Mouse (Mus musculus): ENCODE results near the gene Dync1li1. TPM values are rescaled to one million over a fixed set of nuclear protein-coding genes. Genes with fewer than 3 reads are reported as not detected.
A peak's percentile ranks its signal among the peaks of the same experiment; 100 is the strongest.

The Dync1li1 gene
- polyA plus RNA-seq (2012; fragmentation: generic; extraction: Trizol) = 41.1 TPM
- long read RNA-seq, experiment 1, transcript Dync1li1-201 (13 exons, 2,601 nt) = major isoform, 48 of 84 reads
- long read RNA-seq, experiment 1, partial matches to known transcripts = 30 of 84 reads
- long read RNA-seq, experiment 1, other reads (novel, unspliced or antisense) = 5 of 84 reads
- long read RNA-seq, experiment 2, transcript Dync1li1-201 (13 exons, 2,601 nt) = major isoform, 593 of 639 reads
- long read RNA-seq, experiment 2, partial matches to known transcripts = 5 of 639 reads
- long read RNA-seq, experiment 2, other reads (novel, unspliced or antisense) = 41 of 639 reads

DNA sequence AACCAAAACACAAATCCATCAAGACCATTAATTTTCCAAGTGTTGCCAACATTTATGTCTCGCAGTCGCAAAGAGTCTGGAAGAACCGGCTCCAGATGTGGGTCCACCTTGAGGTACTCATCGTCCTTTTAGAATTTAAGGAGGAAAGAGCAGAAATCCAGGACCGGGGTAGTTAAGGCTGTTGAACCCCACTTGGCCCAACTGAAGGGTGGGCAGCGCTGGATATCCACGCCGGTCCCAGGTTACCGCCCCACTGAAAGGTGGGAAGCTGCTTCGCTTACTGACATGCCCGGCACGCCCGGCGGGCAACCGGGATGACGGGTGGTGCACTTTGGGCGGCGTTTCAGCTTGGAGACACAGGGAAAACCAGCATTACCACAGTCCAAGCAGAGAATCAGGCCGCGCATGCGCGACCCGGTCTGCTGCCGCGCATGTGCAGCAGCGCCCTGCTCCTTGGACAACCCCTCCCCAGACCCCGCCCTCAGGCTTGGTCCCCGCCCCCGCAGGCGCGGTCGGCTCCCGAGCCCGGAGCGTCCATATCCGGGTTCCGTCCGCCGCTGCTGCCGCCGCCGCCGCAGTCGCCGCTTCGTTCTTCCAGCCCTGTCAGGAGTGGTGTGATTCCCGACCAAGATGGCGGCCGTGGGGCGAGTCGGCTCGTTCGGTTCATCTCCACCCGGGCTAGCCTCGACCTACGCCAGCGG, at the start of gene Dync1li1:
Dync1li1 (plus strand) TSS at position 539 of the 701 bp plus-strand sequence.
- TF ChIP-seq FOSL1 (IDR thresholded peaks at IDR 0.05; ENCODE audit: insufficient read depth, low read length, poor library complexity, severe bottlenecking) (no peak), USF1 (IDR thresholded peaks at IDR 0.05; ENCODE audit: low read depth) (no peak), MAX (IDR thresholded peaks at IDR 0.05) (no peak), CEBPB (IDR thresholded peaks at IDR 0.05; ENCODE audit: low read depth) (no peak), MYOG (IDR thresholded peaks at IDR 0.05; ENCODE audit: control insufficient read depth, extremely low read depth, insufficient read length) (no peak), MYOD1 (IDR thresholded peaks at IDR 0.05; ENCODE audit: control insufficient read depth, insufficient read length, low read depth) (no peak), CTCF (IDR thresholded peaks at IDR 0.05; ENCODE audit: control insufficient read depth, insufficient read depth, insufficient read length) (no peak)
- H3K79me2 ChIP-seq (ENCODE audit: control insufficient read depth, insufficient read depth) = peaks cover 42% of the 10 kb centered on the region
- peak within 1 kb of the TSS; percentile 87 for H3K4me3 ChIP-seq (ENCODE audit: insufficient read depth, poor library complexity, severe bottlenecking)
- H3ac ChIP-seq (ENCODE audit: control insufficient read depth, insufficient read length, low read depth) = peak within 1 kb of the TSS; percentile 89
- peaks cover 29% of the 10 kb centered on the region for H3K79me3 ChIP-seq (ENCODE audit: low read depth)
- H3K36me3 ChIP-seq (ENCODE audit: control insufficient read depth, insufficient read depth) = peaks cover 16% of the 10 kb centered on the region
- H3K27me3 ChIP-seq (ENCODE audit: control insufficient read depth, insufficient read depth, insufficient read length) = no peaks in the 10 kb centered on the region

DNA sequence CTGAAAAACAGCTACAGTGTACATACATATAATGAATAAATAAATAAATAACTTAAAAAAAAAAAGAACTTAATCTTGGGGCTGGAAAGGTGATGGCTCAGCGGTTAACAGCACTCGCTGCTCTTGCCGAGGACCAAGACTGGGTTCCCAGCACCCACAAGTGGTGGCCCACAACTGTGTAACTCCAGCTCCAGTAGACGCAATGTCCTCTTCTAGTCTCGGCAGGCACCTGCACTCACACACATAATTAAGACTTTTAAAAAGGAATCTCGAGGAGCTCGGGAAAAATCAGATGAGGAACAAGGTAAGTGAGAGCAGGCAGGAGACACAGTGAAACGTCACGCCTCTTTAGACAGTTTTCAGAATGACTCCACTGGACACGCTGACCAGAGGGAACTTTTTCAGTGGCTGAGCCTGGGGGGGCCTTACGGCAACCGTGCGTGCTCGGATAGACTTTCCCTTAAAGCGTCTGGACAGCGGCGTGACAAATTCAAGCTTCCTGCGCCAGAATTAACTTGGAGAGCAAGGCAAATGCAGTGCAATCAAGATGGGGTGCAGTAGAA, 49.3 kb upstream of the Dync1li1 start:
- Histone ChIP-seq H3ac (ENCODE audit: control insufficient read depth, insufficient read length, low read depth) (peak overlapping the region; percentile 70), H3K4me3 (ENCODE audit: insufficient read depth, poor library complexity, severe bottlenecking) (peak overlapping the region; percentile 74), H3K36me3 (ENCODE audit: control insufficient read depth, insufficient read depth) (no peaks in the 10 kb centered on the region), H3K79me3 (ENCODE audit: low read depth) (peaks cover 45% of the 10 kb centered on the region), H3K27me3 (ENCODE audit: control insufficient read depth, insufficient read depth, insufficient read length) (no peaks in the 10 kb centered on the region), H3K79me2 (ENCODE audit: control insufficient read depth, insufficient read depth) (peaks cover 56% of the 10 kb centered on the region)
- TF ChIP-seq MYOD1 (IDR thresholded peaks at IDR 0.05; ENCODE audit: control insufficient read depth, insufficient read length, low read depth) = no peak
- TF ChIP-seq MYOG (IDR thresholded peaks at IDR 0.05; ENCODE audit: control insufficient read depth, extremely low read depth, insufficient read length) = no peak
- no peak for TF ChIP-seq MAX (IDR thresholded peaks at IDR 0.05)
- no peak for TF ChIP-seq CEBPB (IDR thresholded peaks at IDR 0.05; ENCODE audit: low read depth)
- no peak for TF ChIP-seq CTCF (IDR thresholded peaks at IDR 0.05; ENCODE audit: control insufficient read depth, insufficient read depth, insufficient read length)
- TF ChIP-seq FOSL1 (IDR thresholded peaks at IDR 0.05; ENCODE audit: insufficient read depth, low read length, poor library complexity, severe bottlenecking) = no peak
- TF ChIP-seq USF1 (IDR thresholded peaks at IDR 0.05; ENCODE audit: low read depth) = no peak

DNA sequence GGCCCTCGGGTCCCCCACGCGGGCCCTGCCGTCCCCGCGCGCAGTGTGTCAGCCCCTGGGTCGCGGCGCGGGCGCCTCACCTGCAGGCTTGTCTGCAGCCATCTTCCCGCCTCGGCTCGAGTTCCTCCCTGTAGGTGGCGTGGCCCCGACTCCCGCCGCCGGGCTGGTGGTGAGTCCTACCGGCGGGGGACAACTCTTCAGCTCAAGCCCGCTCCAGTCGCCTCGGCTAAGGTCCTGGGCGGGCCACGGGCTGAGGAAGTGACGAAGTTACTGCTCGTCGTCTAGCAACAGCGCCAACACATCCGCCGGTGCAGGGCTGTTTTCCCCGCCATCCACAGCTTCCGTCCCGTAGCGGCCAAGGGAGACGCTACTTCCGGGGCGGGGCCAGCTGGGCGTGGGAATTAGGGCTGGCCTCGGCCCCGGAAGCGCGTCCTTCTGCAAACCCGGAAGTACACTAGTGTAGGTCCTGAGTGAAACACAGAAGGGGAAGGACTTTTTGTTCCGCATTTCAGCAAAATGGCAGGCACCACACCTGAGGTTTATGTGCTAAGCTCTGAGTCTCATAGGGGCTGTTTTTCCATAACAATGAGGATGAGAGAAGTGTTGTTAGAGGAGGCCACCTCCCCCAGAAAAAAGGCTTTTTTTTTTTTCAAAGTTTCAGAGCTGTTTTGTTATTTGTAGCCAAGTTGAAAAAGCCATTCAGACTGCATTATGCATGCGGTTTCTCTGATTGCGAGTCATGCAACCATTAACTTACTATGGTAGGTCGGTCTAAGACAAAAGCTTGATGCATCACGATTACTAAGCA, 48.5 kb upstream of the Dync1li1 start, which contains the start of gene Cnot10:
Cnot10 (minus strand) TSS at position 346 of the 808 bp plus-strand sequence.
- TF ChIP-seq MYOG (IDR thresholded peaks at IDR 0.05; ENCODE audit: control insufficient read depth, extremely low read depth, insufficient read length) = no peak
- TF ChIP-seq CEBPB (IDR thresholded peaks at IDR 0.05; ENCODE audit: low read depth) = no peak
- TF ChIP-seq MAX (IDR thresholded peaks at IDR 0.05) = peak; percentile 31
- TF ChIP-seq CTCF (IDR thresholded peaks at IDR 0.05; ENCODE audit: control insufficient read depth, insufficient read depth, insufficient read length) = peak; percentile 21
- H3K4me3 ChIP-seq (ENCODE audit: insufficient read depth, poor library complexity, severe bottlenecking) = peak within 1 kb of the TSS; percentile 74
- H3K36me3 ChIP-seq (ENCODE audit: control insufficient read depth, insufficient read depth) = no peaks in the 10 kb centered on the region
- H3K79me2 ChIP-seq (ENCODE audit: control insufficient read depth, insufficient read depth) = peaks cover 48% of the 10 kb centered on the region
- peaks cover 40% of the 10 kb centered on the region for H3K79me3 ChIP-seq (ENCODE audit: low read depth)
- peak within 1 kb of the TSS; percentile 70 for H3ac ChIP-seq (ENCODE audit: control insufficient read depth, insufficient read length, low read depth)
- H3K27me3 ChIP-seq (ENCODE audit: control insufficient read depth, insufficient read depth, insufficient read length) = no peaks in the 10 kb centered on the region

DNA sequence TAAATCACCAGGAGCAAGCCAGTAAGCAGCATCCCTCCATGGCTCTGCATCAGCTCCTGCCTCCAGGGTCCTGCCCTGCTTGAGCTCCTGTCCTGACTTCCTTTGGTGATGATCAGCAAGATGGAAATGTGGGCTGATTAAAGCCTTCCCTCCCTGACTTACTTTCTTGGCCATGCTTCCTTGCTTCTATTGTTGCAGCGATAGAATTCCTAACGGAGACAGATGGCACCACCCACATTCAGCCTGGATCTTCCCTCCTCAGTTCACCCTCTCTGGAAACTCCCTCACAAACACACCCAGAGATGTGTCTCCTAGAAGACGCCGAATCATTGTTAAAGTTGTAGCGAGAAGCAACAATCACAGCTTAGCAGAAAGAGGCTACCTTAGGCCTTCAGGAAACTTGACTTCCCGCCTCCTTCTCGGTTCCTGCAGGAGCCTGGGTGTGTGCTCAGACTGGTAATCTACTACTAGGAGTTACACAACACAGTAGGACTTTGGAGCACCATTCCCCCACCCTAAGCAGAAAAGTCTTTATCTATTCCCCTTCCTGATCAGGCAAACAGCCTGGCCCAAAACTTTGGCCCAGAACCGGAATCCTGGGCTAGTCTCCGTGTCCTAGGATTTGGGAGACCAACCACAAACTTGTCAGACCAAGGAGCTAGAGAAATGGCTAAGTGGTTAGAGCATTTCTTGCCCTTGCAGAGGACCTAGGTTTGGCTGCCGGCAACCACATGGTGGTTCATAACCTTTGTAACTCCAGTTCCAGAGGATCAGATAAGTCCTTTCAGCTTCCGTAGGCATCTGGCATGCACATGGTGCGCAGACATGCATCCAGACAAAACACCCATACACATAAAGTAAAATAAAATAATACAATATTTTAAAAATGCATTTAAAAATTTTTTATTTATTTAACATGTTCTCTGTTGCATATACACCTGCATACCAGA, 41.8 kb upstream of the Dync1li1 start:
- H3ac ChIP-seq (ENCODE audit: control insufficient read depth, insufficient read length, low read depth) = no peak overlapping the region
- no peaks in the 10 kb centered on the region for H3K27me3 ChIP-seq (ENCODE audit: control insufficient read depth, insufficient read depth, insufficient read length)
- H3K36me3 ChIP-seq (ENCODE audit: control insufficient read depth, insufficient read depth) = no peaks in the 10 kb centered on the region
- H3K4me3 ChIP-seq (ENCODE audit: insufficient read depth, poor library complexity, severe bottlenecking) = no peak overlapping the region
- TF ChIP-seq MAX (IDR thresholded peaks at IDR 0.05) (no peak), MYOD1 (IDR thresholded peaks at IDR 0.05; ENCODE audit: control insufficient read depth, insufficient read length, low read depth) (no peak), MYOG (IDR thresholded peaks at IDR 0.05; ENCODE audit: control insufficient read depth, extremely low read depth, insufficient read length) (no peak), CTCF (IDR thresholded peaks at IDR 0.05; ENCODE audit: control insufficient read depth, insufficient read depth, insufficient read length) (no peak), USF1 (IDR thresholded peaks at IDR 0.05; ENCODE audit: low read depth) (no peak)
- no peaks in the 10 kb centered on the region for H3K79me2 ChIP-seq (ENCODE audit: control insufficient read depth, insufficient read depth)
- H3K79me3 ChIP-seq (ENCODE audit: low read depth) = no peaks in the 10 kb centered on the region

Measured in C2C12 (cell line).